Mouse (Mus musculus) MEL (cell line): ENCODE measurements around the gene E330021D16Rik. TPM values are rescaled to one million over a fixed set of nuclear protein-coding genes. Genes with fewer than 3 reads are reported as not detected.

Experiments used
- DNase-seq: peaks from one replicate; pipeline ENCODE4 v3.0.0; 2011; ENCODE audit warnings: low read depth, low spot score
- H3K27ac ChIP-seq: 2 replicates; pipeline ENCODE4 v1.5.1; 2012; ENCODE audit warnings: low read depth, mild to moderate bottlenecking, control low read depth, low read length, moderate library complexity; ENCODE audit not compliant: control insufficient read depth
- H3K27me3 ChIP-seq, 2 experiments: fragments of 150-350 bp in 1 of 2; sonication (generic) in 1 of 2; 2 replicates each; pipeline ENCODE4 v1.6.1; 2012; ENCODE audit warnings: low read length in 2 of 2, mild to moderate bottlenecking in 2 of 2, improper control_type of control experiment in 1 of 2, moderate library complexity in 1 of 2; ENCODE audit not compliant: insufficient read depth in 2 of 2, control insufficient read depth in 1 of 2
- H3K36me3 ChIP-seq, 2 experiments: 2 replicates each; pipeline ENCODE4 v1.6.1; 2012 to 2014; ENCODE audit warnings: low read length in 2 of 2, improper control_type of control experiment in 1 of 2, inconsistent platforms in 1 of 2, mild to moderate bottlenecking in 1 of 2; ENCODE audit not compliant: insufficient read depth in 2 of 2, control insufficient read depth in 1 of 2
- H3K4me1 ChIP-seq, 2 experiments: fragments of 150-350 bp in 1 of 2; sonication (generic) in 1 of 2; 2 replicates each; pipeline ENCODE4 v1.6.1; 2012; ENCODE audit warnings: low read length in 2 of 2, improper control_type of control experiment in 1 of 2, mild to moderate bottlenecking in 1 of 2; ENCODE audit not compliant: insufficient read depth in 2 of 2, control insufficient read depth in 1 of 2
- H3K4me3 ChIP-seq, 2 experiments: fragments of 150-350 bp in 1 of 2; sonication (generic) in 1 of 2; 2 replicates each; pipeline ENCODE4 v1.5.1; 2012; ENCODE audit warnings: low read depth in 2 of 2, low read length in 2 of 2, mild to moderate bottlenecking in 2 of 2, moderate library complexity in 2 of 2, control low read depth in 1 of 2, improper control_type of control experiment in 1 of 2; ENCODE audit not compliant: control insufficient read depth in 1 of 2, insufficient read depth in 1 of 2
- H3K79me2 ChIP-seq: 2 replicates; pipeline ENCODE4 v1.6.1; 2012; ENCODE audit warnings: mild to moderate bottlenecking, low read length, moderate library complexity; ENCODE audit not compliant: control insufficient read depth, poor library complexity, insufficient read depth
- H3K9ac ChIP-seq: 2 replicates; pipeline ENCODE4 v1.6.1; 2012; ENCODE audit warnings: low read depth, mild to moderate bottlenecking, control low read depth, low read length, moderate library complexity; ENCODE audit not compliant: control insufficient read depth, poor library complexity, severe bottlenecking
- H3K9me3 ChIP-seq: fragments of 150-350 bp; sonication (generic); replicated peaks from 2 replicates; pipeline ENCODE4 v1.6.1; 2012; ENCODE audit warnings: mild to moderate bottlenecking, low read length, improper control_type of control experiment, moderate library complexity; ENCODE audit not compliant: insufficient read depth
- CTCF ChIP-seq, 3 experiments: IDR thresholded peaks in 2 of 3; conservative IDR thresholded peaks in 1 of 3; 2 replicates each; pipeline ENCODE4 v1.5.1; 2011 to 2012; ENCODE audit warnings: low read length in 3 of 3, low read depth in 2 of 3, mild to moderate bottlenecking in 2 of 3, improper control_type of control experiment in 1 of 3, inconsistent platforms in 1 of 3, mixed read lengths in 1 of 3, moderate library complexity in 1 of 3; ENCODE audit not compliant: control insufficient read depth in 1 of 3, insufficient read depth in 1 of 3, poor library complexity in 1 of 3, severe bottlenecking in 1 of 3
- GABPA ChIP-seq: IDR thresholded peaks from 2 replicates; pipeline ENCODE4 v1.6.1; 2012; ENCODE audit warnings: low read depth, mild to moderate bottlenecking, inconsistent platforms, low read length, improper control_type of control experiment, moderate library complexity
- HCFC1 ChIP-seq: IDR thresholded peaks from 2 replicates; pipeline ENCODE4 v1.6.1; 2012; ENCODE audit warnings: low read depth, mild to moderate bottlenecking, inconsistent platforms, low read length, improper control_type of control experiment, moderate library complexity
- JUND ChIP-seq: IDR thresholded peaks from 2 replicates; pipeline ENCODE4 v1.6.1; 2011; ENCODE audit warnings: low read depth, mild to moderate bottlenecking, improper control_type of control experiment, low read length
- MAX ChIP-seq: IDR thresholded peaks from 2 replicates; pipeline ENCODE4 v1.6.1; 2011; ENCODE audit warnings: low read length, improper control_type of control experiment
- POLR2A ChIP-seq, 2 experiments: IDR thresholded peaks; 2 replicates each; pipeline ENCODE4 v1.6.1; 2011 to 2012; ENCODE audit warnings: low read length in 2 of 2, mild to moderate bottlenecking in 2 of 2, control low read depth in 1 of 2, improper control_type of control experiment in 1 of 2, low read depth in 1 of 2, moderate library complexity in 1 of 2; ENCODE audit not compliant: control insufficient read depth in 1 of 2, insufficient read depth in 1 of 2, poor library complexity in 1 of 2
- POLR2AphosphoS2 ChIP-seq: IDR thresholded peaks from 2 replicates; pipeline ENCODE4 v1.6.1; 2011; ENCODE audit warnings: low read length, improper control_type of control experiment
- POLR2AphosphoS5 ChIP-seq: IDR thresholded peaks from 2 replicates; pipeline ENCODE4 v1.6.1; 2012; ENCODE audit warnings: low read depth, borderline replicate concordance, mild to moderate bottlenecking, inconsistent platforms, low read length, moderate library complexity, mixed read lengths
- RAD21 ChIP-seq: IDR thresholded peaks from 2 replicates; pipeline ENCODE4 v1.6.1; 2011; ENCODE audit warnings: mild to moderate bottlenecking, low read depth, low read length, improper control_type of control experiment
- RCOR1 ChIP-seq: IDR thresholded peaks from 2 replicates; pipeline ENCODE4 v1.6.1; 2012; ENCODE audit warnings: low read depth, mild to moderate bottlenecking, inconsistent platforms, low read length, improper control_type of control experiment
- SMC3 ChIP-seq: IDR thresholded peaks from 2 replicates; pipeline ENCODE4 v1.6.1; 2011; ENCODE audit warnings: low read depth, low read length, improper control_type of control experiment
- UBTF ChIP-seq: IDR thresholded peaks from 2 replicates; pipeline ENCODE4 v1.6.1; 2012; ENCODE audit warnings: low read depth, mild to moderate bottlenecking, inconsistent platforms, low read length, improper control_type of control experiment, moderate library complexity, borderline replicate concordance; ENCODE audit not compliant: insufficient read depth
- USF1 ChIP-seq: IDR thresholded peaks from 2 replicates; pipeline ENCODE4 v1.6.1; 2014; ENCODE audit warnings: low read depth, mild to moderate bottlenecking, inconsistent platforms, low read length, improper control_type of control experiment, moderate library complexity
- USF2 ChIP-seq, 2 experiments: IDR thresholded peaks; 2 replicates each; pipeline ENCODE4 v1.6.1; 2011 to 2012; ENCODE audit warnings: improper control_type of control experiment in 2 of 2, low read length in 2 of 2, borderline replicate concordance in 1 of 2, inconsistent platforms in 1 of 2, low read depth in 1 of 2, mild to moderate bottlenecking in 1 of 2; ENCODE audit not compliant: insufficient read depth in 1 of 2
- ZNF384 ChIP-seq: IDR thresholded peaks from 2 replicates; pipeline ENCODE4 v1.6.1; 2012; ENCODE audit warnings: low read depth, mild to moderate bottlenecking, inconsistent platforms, low read length, improper control_type of control experiment
- polyA plus RNA-seq, 2 experiments: library from polyadenylated mRNA; stranded (reverse) in 1 of 2; unstranded in 1 of 2; fragments of >175 nt in 1 of 2; fragments of >200 nt in 1 of 2; gene quantifications; 2 replicates each; pipeline versions ENCODE4 v1.2.1 to v1.2.4; 2012; ENCODE audit warnings: low replicate concordance in 2 of 2, low read depth in 1 of 2; ENCODE audit not compliant: insufficient read length in 2 of 2, insufficient read depth in 1 of 2, missing spikeins in 1 of 2
- total RNA-seq: library from RNA; depleted of rRNA; stranded (reverse); fragments of 300-350 nt; gene quantifications from 2 replicates; pipeline ENCODE4 v1.2.3, GENCODE M21; 2012

The E330021D16Rik gene
- total and polyA plus RNA-seq, 3 experiments, result not detected

- Histone ChIP-seq H3K36me3 (no peaks in the 10 kb centered on the region), H3K27me3 (no peaks in the 10 kb centered on the region), H3K4me3 (no peak overlapping the region), H3K27ac (no peak overlapping the region), H3K79me2 (no peaks in the 10 kb centered on the region), H3K4me1 (no peaks in the 10 kb centered on the region), H3K9me3 (no peaks in the 10 kb centered on the region), H3K9ac (no peak overlapping the region)
- DNase-seq, result peak; percentile 21
- TF ChIP-seq JUND (no peak), SMC3 (peak; percentile 44), CTCF (IDR thresholded peaks at IDR 0.05 in 2 of 3, conservative IDR thresholded peaks at IDR 0.05 in 1 of 3; ENCODE audit: control insufficient read depth in 1 of 3, insufficient read depth in 1 of 3, low read depth in 2 of 3, low read length in 3 of 3, poor library complexity in 1 of 3, severe bottlenecking in 1 of 3) (peak; percentile 48 to 64 (median 48)), ZNF384 (no peak), RAD21 (peak; percentile 34), GABPA (no peak), USF1 (no peak), POLR2A (IDR thresholded peaks at IDR 0.05; ENCODE audit: control insufficient read depth in 1 of 2, insufficient read depth in 1 of 2, low read depth in 1 of 2, low read length in 2 of 2, poor library complexity in 1 of 2) (no peak), MAX (no peak), POLR2AphosphoS2 (no peak)
- TF ChIP-seq, all 39 proteins: peak for 3
These were observed 30.1 kb downstream of the E330021D16Rik start for GRCm38 (mm10) chr6:136385287-136385686.

GRCm38 (mm10) chr6:136383218-136383617 is 32.2 kb downstream of the E330021D16Rik start:
- no peaks in the 10 kb centered on the region for H3K4me1 ChIP-seq
- H3K27ac ChIP-seq, result no peak overlapping the region

GRCm38 (mm10) chr6:136376097-136376496 is 39.3 kb downstream of the E330021D16Rik start:
- no peak overlapping the region for H3K27ac ChIP-seq
- TF ChIP-seq RCOR1, result no peak
- no peak for TF ChIP-seq USF2 (IDR thresholded peaks at IDR 0.05; ENCODE audit: borderline replicate concordance in 1 of 2, insufficient read depth in 1 of 2, low read depth in 1 of 2, low read length in 2 of 2)
- TF ChIP-seq SMC3, result peak; percentile 30; the same call in 1 of the 2 replicates
- no peak for TF ChIP-seq UBTF
- peak; percentile 1; the same call in 1 of the 2 replicates for TF ChIP-seq RAD21
- no peak for TF ChIP-seq USF1
- peak in 1 of 3 experiments; percentile 29; a peak in 2 of 6 replicates for TF ChIP-seq CTCF (IDR thresholded peaks at IDR 0.05 in 2 of 3, conservative IDR thresholded peaks at IDR 0.05 in 1 of 3; ENCODE audit: control insufficient read depth in 1 of 3, insufficient read depth in 1 of 3, low read depth in 2 of 3, low read length in 3 of 3, poor library complexity in 1 of 3, severe bottlenecking in 1 of 3)
- TF ChIP-seq, all 39 proteins: peak for 3
- no peak for DNase-seq
- H3K4me1 ChIP-seq, result no peaks in the 10 kb centered on the region
- no peak overlapping the region for H3K9ac ChIP-seq
- no peaks in the 10 kb centered on the region for H3K79me2 ChIP-seq
- no peaks in the 10 kb centered on the region for H3K36me3 ChIP-seq
- H3K27me3 ChIP-seq, result no peaks in the 10 kb centered on the region; a peak in 1 of 4 replicates
- no peaks in the 10 kb centered on the region for H3K9me3 ChIP-seq
- H3K4me3 ChIP-seq, result no peak overlapping the region

More at GRCm38 (mm10) chr6:136383218-136383617, 32.2 kb downstream of the E330021D16Rik start:
- DNase-seq, result no peak
- no peaks in the 10 kb centered on the region for H3K79me2 ChIP-seq
- TF ChIP-seq RAD21 (no peak), HCFC1 (no peak), USF2 (IDR thresholded peaks at IDR 0.05; ENCODE audit: borderline replicate concordance in 1 of 2, insufficient read depth in 1 of 2, low read depth in 1 of 2, low read length in 2 of 2) (no peak), POLR2AphosphoS5 (no peak)
- TF ChIP-seq, all 39 proteins: peak for 0
- Histone ChIP-seq H3K4me3 (no peak overlapping the region), H3K36me3 (no peaks in the 10 kb centered on the region), H3K9me3 (no peaks in the 10 kb centered on the region), H3K27me3 (no peaks in the 10 kb centered on the region), H3K9ac (no peak overlapping the region)
